Mouse (Mus musculus): ENCODE data around the gene Erbin.

Erbin gene

DNA sequence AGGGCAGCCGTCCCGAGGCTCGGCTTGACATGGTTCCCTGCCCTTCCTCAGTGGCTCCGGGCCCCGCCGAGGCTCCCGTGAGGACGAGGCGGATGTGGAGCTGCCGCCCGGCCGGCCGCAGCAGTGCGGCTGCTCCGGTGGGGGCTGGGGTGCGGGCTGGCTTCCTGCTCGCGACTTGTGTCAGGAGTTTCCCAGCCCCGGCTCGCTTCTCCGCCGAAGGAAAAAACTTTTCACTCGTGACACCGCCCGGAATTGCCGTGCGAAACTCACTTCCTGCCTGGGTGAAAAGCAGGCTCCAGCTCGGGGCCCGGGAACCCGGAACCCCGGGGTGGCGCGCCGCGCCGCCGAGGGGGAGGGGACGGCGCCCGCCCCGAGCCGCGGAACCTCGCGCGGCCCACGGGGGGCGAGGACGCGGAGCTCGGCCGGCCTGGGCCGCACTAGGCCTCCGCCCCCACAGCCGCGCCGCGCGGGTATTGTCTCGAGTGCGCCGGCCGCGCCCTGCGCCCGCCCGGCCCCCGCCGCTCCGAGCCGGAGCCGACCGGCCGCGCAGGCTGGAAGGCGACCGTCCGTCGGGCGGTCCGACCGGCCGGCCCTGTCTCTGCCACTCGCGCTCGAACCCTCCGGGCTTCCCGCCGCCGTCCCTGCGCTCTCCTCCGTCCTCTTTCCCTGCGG lies at the start of gene Erbin:
Gene Erbin (minus strand): TSS at position 254 of the 672 bp plus-strand sequence.
- DNase-seq (ENCODE audit: low spot score): peak; percentile 65

DNA sequence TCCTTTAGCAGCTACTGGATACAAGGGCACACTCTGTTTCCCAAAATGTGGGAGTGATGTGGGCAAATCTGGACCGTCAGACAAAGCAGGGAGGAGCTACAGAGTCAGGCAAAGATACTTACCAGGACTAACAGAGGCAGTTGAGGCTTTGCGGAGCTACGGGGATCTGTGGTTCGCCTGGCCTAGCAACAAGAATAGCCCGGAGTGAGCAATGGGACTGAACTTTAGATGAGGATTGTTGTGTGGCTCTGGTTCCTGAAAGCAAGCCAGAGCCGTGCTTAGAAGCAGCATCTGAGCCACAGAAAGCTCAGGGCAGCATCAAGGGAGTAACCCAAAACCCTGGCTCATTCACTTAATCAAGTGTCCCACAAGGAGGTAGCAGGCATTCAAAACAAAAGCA lies 49.6 kb upstream of the Erbin start:
- no peak for DNase-seq (ENCODE audit: low spot score)

DNA sequence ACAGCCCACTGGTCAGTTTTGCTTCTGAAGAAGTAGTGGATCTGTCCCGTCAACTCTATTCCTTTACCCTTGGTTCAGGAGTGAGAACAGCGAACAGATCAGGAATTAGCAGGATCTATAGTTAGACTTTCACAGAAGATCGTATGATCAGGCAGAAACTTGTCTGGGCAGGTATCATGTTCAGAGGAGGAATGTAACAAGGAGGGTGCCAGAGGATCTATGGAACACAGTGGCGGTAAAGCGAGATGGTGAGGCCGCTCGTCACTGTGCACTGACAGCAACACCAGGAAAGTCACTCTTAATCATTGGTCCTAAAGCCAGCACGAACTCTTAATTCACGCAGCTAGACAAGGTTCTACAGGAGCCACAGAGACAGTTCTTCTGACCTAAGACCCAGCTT lies 47.7 kb upstream of the Erbin start:
- no peak for DNase-seq (ENCODE audit: low spot score)

- DNase-seq (ENCODE audit: low spot score): no peak
These were observed 46.4 kb upstream of the Erbin start for GRCm38 (mm10) chr13:103966696-103967215.

GRCm38 (mm10) chr13:103965187-103965586 lies 44.9 kb upstream of the Erbin start:
- DNase-seq (ENCODE audit: low spot score): no peak

GRCm38 (mm10) chr13:103963094-103963493 lies 42.8 kb upstream of the Erbin start:
- no peak for DNase-seq (ENCODE audit: low spot score)

DNA sequence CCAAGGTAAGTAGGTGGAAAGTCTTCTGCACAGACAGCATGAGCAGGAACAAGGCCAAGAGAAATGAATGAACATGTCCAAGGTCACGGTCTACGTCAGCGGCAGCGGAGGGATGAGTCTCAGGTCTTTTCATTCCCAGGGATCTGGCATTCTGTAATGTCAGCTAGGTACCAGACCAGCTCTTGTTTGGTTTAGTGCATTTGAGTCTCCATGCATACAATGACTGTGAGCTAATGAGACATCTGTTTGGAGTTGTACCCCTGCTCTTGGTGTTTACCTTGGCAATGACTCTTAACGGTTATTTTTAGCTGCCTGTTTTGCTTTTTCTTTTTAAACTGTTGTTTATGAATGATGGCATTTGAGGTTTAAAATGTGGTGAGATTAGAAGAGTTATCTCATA lies 39.5 kb upstream of the Erbin start:
- no peak for DNase-seq (ENCODE audit: low spot score)

DNA sequence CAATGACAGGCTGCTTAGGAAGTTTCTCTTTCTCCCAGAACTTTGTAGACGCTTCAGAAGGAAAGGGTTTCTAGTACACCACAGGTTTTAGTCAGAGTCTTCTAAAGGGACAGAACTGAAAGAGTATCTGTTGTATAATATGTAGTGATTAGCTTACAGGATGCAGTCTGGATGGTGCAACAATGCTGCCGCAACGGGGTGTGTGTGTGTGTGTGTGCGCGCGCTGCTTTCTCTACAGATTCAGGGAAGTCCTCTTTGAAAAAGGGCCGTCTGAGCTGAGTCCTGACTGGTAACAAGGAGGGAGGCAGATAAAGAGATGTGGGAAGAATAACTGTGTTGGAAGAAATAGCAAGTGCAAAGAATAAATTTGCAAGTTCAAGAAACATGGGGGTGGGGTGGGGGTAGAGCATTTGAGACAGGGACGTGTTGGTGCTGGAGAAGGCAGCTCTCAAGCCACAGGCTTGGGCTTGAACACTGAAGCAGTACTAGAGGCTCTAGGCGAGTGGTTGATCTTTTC lies 38.4 kb upstream of the Erbin start:
- DNase-seq (ENCODE audit: low spot score): no peak

DNA sequence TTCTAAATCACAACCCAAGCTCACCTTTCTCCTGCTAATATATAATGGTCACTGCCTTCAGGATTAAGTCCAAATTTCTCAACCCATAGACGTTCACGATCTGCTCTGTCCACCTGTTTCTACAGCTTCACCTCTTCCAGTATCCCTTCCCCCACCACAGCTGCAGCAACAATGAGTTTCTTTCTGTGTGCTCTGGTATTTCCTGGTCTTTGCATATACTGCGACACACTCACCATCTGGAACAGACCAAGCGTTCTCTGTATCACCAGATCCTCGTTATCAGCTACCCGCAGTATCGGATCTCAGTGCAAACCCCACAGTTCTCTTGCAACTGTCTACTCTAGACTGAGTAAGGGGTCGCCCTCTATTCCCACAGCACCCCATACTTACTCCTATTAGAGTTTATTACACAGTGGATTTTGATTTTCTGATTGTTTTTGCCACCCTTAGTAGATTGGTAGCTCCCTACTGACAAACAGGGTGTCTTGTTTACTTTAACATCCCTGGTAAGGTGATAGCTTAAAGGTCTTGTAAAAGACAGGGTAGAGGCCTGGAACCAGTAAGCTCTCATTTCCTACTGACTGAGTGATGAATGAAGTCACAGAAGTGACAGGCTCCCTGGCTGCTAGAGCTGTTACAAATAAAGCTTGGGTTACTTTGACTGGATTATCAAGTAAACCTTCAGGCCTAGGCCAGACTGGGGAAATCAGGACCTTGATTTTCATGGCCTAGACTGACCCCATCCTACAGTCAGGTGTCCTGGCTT lies 37.0 kb upstream of the Erbin start:
- DNase-seq (ENCODE audit: low spot score): no peak

DNA sequence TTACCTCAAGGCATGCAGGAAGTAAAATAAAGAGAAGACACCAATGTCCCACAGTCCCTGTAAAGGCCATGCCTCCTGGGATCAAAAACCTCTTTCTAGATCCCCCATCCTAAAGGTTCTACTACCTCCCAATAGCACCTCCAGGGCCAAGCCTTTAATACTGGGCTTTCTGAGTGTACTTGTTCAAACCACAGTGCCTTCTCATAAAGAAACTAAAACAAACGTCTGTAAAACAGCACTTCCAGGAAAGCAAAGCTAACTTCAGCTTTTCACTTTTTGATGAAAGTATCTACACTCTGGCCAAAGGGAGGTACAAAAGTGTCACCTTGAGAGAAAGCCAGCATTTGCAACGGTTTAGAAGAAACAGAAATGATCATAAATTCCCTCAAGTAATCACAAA lies 35.3 kb upstream of the Erbin start:
- no peak for DNase-seq (ENCODE audit: low spot score)

DNA sequence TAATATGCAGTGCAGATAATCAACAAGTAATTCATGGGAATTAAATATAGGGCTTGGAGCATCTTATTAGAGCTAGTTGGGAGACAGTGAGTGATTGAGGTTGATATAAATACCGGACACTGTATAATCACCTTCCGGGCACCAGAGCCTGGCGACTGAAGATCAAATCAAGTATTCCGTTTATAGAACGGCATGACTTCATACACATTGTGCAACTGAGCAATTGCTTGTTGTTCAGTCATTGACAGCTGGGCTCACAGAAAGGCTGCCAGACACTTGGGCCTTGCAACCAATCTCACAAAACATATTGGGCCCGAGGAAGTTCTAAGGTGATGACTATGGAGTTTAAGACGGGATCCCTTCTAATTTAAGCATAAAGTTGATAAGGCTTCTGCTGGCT lies 31.1 kb upstream of the Erbin start:
- DNase-seq (ENCODE audit: low spot score): no peak

DNA sequence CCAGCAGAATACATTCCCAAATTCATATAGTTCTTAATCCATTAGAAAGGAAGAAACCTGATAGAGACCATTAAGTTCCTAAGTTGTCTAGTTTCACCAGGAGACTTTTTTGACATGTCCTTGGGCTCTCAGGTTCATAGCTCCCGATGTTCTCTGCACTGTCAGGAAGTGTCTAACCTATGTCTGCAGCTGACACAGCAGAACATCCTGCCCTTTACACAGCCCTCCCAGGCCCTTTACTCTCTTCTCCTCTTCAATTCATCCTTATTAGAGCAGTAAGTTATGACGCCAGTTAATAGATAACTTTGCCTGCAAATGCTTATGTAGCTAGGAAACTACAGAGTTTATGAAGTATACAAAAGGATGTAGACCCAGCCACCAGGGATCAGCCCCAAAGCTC lies 20.5 kb upstream of the Erbin start:
- no peak for DNase-seq (ENCODE audit: low spot score)

- no peak for DNase-seq (ENCODE audit: low spot score)
These were observed 4.3 kb upstream of the Erbin start for GRCm38 (mm10) chr13:103924586-103924985.

DNA sequence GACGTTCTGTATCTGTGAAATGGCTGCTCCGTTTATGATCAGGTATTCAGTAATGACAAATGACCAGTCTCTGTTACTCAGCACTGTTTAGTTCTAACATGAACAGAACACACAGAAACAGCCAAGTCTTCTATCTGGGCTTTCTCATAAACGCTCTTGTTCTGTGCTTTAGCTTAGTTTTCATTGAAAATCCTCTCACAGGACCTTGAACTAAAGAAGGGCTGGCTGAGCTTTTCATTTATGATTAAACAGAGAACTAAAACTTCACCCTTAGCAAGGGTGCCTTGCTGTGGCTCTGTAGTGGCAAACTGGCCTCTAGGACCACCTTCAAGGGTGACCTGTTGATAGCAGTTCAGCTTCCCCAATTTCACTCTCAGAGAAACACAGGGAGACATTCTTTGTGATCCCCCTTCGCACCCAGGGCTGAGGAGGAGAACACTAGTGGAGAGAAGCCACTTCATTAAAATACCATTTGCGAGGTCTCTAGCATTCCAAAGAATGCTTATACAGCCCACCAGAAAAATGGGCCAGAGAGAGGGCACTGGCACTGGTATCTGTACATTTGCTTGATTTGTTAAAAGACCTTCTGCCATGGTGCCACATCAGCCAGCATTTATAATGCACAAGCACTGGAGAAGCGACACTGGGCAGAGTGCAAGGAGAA lies 3.2 kb upstream of the Erbin start:
- no peak for DNase-seq (ENCODE audit: low spot score)

DNA sequence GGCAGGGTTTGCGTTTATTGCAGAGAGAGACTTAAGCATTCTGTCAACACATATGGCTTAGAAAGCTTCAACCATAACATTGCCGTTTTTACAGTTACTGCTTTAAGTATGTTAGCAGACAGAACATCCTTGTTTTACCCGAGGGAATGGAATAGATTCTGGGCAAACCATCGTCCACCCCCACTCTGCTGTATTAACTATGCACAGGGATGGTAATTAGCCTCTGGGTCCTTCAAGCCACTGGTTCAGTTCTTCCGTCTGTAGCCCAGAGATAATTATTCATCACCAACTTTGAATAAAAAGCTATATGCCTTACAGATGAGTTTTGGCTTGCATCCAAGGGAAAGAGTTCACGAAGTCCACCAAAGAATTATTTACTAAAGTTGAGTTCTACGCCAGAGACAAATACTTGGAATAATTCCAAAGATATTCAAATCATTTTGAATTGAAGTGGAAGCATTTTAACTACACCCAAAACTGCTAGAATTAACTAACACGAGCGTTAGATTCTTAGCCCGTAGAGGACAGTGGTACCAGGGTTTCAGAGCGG lies 1.6 kb upstream of the Erbin start:
- no peak for DNase-seq (ENCODE audit: low spot score)

DNA sequence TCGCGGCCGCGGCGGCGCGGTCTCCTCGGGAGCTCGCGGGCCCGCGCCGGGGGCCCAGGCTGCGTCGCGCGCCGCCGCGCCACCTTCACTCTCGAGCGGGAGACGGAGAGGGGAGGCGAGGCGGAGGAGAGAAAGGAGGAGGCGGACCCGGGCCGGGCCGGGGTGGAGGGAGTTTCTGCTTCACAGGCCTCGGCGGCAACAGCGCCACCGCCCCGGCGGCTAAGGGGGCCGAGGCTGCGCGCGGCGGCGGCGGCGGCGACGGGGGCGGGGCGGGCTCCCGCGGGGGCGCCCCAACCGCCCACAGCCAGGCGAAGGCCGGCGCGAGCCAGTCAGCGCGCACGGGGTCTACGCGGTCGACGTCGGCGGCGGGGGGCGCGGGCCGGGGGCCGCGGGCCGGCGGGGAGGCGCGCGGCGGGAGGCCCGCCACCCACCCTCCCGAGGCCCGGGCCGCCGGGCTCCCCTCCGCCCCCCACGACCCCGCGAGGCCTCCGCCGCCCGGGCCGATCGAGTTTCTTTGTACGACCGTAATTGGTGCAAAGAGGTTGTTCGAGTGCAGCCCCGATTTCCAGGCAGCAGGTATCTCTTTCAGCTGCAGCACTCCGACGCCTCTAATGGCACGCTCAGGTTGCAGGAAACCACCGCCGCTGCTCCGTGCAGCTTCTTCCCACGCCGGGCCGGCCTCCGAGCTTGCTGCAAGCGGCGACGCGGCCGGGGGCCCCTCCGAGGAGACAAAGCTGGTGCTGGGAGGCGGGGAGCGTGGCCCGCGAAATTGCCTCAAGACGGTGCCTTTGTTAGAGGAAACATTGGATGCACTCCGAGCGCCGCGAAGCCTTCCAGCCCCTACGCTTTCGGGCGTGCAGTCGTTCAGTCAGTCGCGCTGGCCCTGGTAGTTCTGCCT lies 868 bp upstream of the Erbin start:
- DNase-seq (ENCODE audit: low spot score): peak; percentile 79

GRCm38 (mm10) chr13:103919956-103920260 lies 406 bp downstream of the Erbin start:
- peak; percentile 17 for DNase-seq (ENCODE audit: low spot score)

GRCm38 (mm10) chr13:103919234-103919955 lies 919 bp downstream of the Erbin start:
- peak; percentile 9 for DNase-seq (ENCODE audit: low spot score)

DNA sequence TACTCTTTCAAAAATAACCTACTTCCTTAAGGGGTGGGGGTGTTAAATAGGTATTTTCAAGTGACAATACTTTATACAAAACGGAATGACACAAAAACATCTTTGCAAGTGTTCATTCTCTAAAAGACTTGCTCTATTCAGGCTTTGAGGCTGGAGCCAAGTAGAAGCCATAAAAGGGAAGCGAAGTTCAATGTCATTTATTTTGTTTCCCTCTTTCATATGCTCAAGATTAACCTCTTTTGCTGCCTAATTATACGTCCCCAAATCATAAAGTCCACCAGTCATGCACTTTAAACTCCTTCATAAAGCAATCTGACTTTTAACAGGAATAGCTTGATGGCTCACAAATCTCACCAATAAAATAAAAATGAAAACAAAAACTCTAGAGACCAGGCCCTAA lies 1.9 kb downstream of the Erbin start:
- DNase-seq (ENCODE audit: low spot score): no peak

DNA sequence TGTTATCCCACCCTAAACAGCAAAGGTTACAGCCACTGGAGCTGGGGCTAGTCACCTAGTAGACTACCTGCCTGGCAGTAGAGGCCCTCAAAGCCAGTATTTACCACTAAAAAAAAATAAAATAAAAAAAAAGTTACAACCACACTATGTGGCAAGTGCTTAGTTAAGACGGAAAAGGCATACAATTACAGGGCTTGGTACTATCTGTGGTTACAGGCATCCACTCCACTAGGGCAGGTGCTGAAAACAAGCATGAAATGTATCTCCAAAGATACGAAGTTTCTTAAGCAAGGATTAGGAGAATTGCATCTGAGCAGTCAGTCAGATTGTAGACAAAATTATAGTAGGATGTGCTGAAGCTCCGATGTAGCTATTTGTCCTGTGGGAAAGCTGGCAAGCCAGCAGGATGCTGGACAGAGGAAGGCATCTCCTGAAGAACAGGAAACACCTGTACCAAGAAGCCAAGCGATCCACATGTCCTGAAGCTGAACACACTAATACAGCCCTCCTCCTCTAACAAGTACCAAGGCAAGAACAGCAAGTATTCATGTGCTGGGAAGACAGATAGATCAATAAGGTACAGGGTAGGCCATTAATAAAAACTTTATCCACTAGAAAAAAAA lies 6.1 kb downstream of the Erbin start:
- no peak for DNase-seq (ENCODE audit: low spot score)
